Mouse (Mus musculus) frontal cortex, adult 2 months (tissue): Measurements from ENCODE around the gene Mall. TPM values are rescaled to one million over a fixed set of nuclear protein-coding genes. Genes with fewer than 3 reads are reported as not detected.

ENCODE experiments used
- DNase-seq, 2 experiments: peaks; one replicate each; pipeline ENCODE4 v3.0.0; 2022; ENCODE audit warnings: low spot score in 1 of 2; ENCODE audit errors: extremely low spot score in 1 of 2
- polyA plus RNA-seq: library from polyadenylated mRNA; depleted of rRNA; stranded (reverse); fragments of >200 nt; gene quantifications from 2 replicates; pipeline ENCODE4 v1.2.3, GENCODE M21; 2012

Mall gene
- polyA plus RNA-seq, 1 experiment: 1.0 TPM

- DNase-seq: no peak
These were observed 717 bp upstream of the Mall start for GRCm38 (mm10) chr2:127730301-127730997.

DNA sequence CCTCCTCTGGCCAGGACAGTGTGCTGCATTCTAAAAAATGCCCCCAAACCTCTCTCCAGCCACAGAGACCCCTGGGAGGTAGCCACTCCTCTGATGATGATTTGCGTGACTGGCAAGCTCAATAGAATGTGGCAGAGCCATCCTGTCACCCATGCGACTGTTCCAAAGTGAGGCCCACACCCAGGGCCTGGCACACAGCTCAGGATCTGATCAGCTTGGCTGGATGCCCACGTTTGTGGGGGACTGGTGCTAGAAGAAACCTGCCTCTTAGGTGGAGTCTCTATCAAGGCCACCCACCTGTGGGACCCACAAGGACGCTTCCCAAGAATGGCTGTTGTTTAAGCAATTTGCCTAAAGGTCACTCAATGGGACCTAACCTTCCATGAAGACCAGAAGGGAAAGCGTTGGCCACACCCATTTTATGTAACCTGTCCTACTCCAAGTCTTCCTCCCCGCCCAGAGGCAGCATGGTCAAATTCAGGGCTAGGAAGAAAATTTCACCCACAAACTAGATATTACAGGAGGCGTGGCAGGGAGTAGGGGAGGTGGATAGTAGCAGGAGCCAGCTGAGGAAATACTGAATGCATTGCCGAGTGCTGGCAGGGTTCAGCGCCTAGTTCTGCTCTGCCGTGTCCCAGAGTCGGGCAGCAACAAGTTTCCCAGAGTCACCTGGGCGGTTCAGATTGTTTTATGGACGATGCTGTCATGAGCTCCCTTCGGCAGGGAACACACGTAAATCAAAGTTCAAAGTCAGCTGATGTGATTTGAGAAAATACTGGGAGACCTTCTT lies 876 bp downstream of the Mall start:
- no peak for DNase-seq

DNA sequence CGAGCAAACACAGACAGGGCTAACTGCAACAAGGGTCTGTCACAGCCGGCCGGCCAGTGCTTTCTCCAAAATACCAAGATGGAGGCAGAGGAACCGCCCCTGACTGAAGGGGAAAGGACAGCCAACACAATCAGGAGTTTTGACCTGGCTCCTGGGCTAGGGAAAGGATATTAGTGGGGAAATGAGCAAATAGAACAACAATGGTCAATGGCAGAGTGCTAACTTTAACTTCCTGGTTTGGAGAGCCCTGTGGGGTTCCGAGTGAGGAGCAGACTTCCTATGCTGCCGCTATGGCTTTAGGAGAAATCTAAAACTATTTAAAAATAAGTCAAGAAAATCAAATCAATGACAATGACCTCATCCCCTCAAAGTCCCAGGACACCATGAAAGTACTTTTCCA lies 1.6 kb downstream of the Mall start:
- DNase-seq: no peak

GRCm38 (mm10) chr2:127723193-127723592 lies 6.5 kb downstream of the Mall start:
- no peak for DNase-seq

DNA sequence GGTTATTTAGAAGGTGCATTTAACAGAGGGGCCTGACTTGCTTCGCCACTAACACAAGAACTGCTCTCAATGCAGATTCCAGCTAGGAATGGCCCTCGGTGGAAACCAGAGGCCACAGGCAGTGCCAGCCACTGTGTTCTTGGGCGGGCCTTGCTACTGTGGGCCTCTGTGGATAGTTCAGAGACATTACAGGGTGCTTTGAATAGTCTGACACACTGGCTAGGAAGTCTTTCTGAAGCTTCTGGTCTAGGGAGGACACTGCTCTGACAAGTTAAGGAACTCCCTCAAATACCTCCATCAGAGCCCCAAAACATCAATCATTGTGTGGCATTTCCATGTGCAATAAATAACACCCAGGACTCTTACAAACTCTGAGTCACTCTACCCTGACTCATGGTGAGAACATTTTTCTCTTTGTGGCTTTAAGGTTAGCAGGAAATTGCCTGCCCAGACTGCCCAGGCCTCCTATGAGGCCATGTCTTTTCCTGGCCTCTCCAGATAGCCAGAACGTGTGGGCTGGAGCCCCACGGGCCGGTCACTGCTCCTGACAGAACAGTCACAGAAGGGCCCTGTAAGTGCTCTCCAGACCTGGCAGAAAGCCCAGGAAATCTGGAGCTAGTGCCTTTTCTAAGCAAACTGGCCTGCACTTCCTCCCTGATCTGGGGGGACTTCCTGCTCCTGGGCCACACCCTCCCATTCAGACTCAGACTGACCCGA lies 7.4 kb downstream of the Mall start:
- DNase-seq: peak; percentile 14 to 46

DNA sequence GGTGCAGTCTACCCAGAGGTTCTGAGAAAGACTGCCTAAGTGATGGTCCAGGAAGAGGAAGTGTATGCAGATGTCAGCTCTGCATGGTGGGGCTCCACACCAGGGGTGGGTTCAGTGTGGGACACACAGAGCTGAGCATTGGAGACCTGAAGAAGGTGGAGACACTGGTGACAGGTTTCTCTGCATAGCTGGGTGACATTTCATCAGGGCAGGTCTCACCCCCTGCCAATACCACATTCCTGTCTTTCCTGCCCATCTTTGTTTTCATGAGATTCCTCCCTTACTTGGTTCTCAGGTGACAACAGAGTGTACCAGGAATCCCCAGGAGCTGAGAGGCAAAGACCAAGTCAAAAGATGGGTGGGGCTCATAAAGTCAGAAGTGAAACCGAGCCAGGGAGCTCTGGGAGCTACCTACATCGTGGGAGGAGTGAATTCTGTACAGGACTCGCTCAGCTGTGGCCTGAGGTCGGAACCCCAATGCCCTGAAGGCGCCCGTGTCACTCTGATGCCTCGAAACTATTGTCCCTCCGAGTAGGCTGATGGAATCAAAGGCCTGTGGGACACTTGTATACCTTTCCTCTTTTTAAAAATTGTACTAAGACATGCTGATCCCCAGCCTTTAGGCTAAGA lies 10.8 kb downstream of the Mall start:
- no peak for DNase-seq

GRCm38 (mm10) chr2:127714726-127715125 lies 15.0 kb downstream of the Mall start:
- DNase-seq: no peak

DNA sequence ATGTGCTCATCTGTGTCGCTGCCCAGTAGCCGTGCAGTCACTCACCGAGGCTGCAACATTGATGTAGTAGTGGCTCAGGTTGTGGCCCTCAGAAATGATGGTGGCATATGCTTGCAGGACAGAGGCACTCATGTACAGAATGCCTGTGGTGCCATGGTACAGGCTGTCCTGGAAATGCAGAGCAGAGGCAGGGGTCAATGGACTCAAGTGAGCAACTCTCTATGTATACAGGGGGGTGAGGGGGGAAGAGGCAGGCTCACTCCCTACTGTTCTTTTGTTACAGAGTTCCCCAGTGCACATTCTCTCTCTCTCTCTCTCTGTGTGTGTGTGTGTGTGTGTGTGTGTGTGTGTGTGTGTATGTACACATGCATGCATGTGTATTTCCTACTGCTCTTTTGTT lies 20.9 kb downstream of the Mall start:
- no peak for DNase-seq

- DNase-seq: no peak
These were observed 21.7 kb downstream of the Mall start for GRCm38 (mm10) chr2:127708060-127708459.

DNA sequence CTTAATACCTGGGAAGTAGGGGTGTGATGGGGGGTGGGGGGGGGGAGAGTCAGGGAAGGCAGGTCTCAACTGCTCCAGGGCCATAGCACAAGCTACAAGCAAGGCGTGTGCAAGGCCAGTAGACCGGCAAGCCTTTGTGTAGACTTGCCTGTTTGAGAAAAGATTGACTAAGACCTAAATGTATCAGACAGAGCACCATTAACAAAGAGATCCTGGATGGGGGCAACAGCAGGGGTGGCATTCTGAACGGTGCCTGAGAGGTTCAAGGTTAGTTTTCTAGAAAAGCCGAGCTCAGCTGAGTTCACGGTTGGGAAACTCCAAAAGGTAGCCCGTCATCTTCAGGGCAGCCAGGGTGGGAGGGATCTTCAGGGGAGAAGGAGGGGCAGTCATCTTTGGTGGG lies 24.5 kb downstream of the Mall start:
- DNase-seq: no peak

GRCm38 (mm10) chr2:127689239-127689638 lies 40.5 kb downstream of the Mall start:
- no peak for DNase-seq

DNA sequence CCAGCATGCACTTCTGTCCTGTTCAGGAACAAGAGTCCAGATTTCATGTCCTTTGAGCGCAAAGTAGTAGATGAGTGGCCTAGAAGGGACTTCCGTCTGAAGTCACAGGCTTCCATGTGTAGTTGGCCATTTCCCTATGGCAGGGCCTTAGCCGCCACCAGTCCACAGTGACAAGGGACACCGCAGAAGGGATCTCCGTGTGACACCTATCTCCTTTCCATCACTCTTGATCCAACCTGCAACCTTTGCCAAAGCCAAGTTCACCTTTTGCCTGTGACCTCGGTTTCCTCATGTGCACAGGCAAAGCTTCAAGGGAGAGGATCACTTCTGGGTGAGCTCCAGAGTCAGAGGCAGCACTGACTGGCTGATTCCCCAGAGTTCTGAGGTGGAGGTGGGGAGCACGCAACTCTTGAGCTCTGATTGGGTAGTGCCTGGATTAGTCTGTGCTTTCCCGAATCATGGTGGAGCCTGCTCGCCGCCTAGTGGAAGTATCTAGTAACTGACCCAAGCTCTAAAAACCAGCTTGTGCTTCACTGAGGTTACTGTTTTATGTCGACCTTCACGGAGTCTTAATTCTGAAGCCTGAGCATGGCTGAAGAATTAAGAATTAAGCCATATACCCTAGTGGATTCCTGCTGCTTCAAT lies 45.9 kb downstream of the Mall start:
- DNase-seq: peak; percentile 28 to 75

GRCm38 (mm10) chr2:127667843-127668506 lies 61.8 kb downstream of the Mall start:
- peak in 1 of 2 experiments; percentile 79 for DNase-seq

DNA sequence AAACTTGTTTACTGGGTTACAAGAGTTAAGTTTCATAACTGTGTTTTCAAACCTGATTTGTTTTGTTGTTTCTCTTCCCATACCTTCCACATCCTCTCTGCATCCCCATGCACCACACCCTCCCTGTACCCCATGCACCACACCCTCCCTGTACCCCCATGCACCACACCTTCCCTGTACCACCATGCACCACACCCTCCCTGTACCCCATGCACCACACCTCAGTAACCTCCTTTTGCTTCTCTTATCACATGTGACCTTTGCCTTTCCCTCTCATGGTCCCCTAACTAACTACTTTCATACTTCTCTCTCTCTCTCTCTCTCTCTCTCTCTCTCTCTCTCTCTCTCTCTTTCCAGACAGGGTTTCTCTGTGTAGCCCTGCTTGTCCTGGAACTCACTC lies 62.7 kb downstream of the Mall start:
- no peak for DNase-seq

DNA sequence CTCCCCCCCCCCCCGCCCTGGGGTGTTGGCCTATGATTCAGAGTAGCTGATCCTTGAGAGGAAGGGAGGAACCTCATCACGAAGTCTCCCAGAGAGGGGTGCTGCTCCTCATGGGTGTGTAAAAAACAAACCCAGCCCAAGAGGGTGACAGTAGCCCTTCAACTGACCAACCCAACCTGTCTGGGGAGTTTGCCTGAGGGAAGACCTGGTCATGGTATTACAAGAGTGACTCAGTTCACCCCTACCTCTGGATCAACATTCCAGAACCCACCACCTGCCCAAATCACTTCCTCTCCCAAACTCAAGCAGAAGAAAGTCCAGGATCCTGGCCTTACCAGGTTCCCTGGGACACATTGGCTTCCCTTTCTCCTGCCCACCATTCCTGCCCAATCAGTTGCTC lies 67.0 kb downstream of the Mall start:
- DNase-seq: no peak

DNA sequence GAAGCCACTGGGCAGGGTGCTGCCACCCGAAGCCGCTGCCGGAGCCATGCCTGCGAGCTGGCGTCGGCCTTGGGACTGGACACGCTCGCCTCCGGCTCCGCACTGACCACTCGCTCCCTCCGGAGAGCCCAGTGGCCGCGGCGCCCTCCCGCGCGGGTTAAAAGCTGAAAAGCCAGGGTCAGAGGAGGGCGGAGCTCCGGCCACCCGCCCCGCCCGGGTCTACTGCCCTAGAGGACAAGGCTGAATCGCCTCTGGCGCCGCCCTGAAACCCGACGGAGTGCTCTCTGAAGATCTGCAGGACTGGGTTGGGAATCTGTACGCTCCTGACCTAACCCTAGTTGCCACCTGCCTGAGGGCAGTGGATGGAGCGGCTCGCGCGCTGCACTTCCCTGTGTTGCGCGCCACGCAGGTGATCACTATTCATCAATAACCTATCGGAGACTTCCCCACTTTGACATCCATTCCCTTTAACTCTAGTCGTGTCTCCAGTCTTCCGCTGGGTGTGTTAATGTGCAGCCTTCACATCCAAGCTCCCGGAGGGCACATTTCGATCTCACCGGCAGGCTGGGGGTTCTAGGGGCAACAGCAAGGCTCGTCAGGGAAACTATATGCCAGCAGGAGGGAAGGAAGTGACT lies 73.5 kb downstream of the Mall start, which contains the start of gene Mal:
Gene Mal (minus strand): TSS at position 610 of the 635 bp plus-strand sequence.
- peak in 1 of 2 experiments; percentile 35 for DNase-seq

- DNase-seq: no peak
These were observed 74.3 kb downstream of the Mall start for GRCm38 (mm10) chr2:127655419-127655818.

DNA sequence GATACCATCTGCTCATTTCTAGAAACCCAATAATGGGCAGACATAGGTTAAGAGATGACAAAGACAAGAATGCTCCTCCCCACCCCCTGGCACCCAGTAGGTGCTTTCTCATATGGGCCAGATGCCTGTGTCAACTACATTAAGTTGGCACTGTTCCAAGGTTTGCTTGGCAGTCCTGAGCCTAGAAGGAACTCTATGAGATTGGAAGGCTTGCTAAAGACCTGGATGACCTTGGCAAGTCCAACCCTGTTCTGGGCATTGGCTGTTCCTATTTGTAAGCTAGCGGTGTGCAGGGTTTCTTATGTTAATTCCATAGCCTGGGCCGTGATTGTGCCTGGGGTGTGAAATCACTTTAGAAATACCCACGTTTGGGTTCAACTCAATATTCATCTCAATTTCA lies 74.9 kb downstream of the Mall start:
- DNase-seq: no peak
